Mouse (Mus musculus) liver (tissue): ENCODE measurements at regions not wholly inside any gene's neighbourhood (a gene's known extent, or its start where the extent isn't known, plus 50 kb on each side); places are given as distances from the start of the nearest gene placed in this dataset.
"Not testable (repeated sequence)": the region's sequence is repeated elsewhere in the genome, so short reads cannot be mapped to it uniquely, and the experiment has no call there.

Experiments
- DNase-seq: peaks from one replicate; pipeline ENCODE4 v3.0.0-alpha.2; 2020; ENCODE audit warnings: mixed read lengths

DNA sequence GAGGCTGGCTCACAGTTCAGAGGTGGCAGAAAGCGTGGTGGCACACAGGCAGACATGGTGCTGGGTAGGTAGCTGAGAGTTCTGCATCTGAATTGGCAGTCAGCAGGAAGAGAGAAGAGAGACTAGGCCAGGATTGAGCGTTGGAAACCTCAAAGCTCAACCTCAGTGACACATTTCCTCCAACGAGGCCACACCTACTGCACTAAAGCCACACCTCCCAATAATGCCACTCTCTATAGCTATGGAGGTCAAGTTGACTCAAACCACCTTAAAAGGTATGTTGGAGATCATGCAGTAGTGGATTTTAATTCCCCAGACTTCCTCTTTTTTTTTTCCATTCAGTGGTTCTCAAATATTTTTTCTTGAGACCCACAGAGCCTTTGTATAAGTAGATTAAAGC, 57.1 kb downstream of the Ccdc54 start:
- no peak for DNase-seq

GRCm38 (mm10) chr16:50529511-50530416, 61.2 kb downstream of the Ccdc54 start:
- peak; percentile 80 for DNase-seq

- peak; percentile 63 for DNase-seq
These were observed 62.1 kb downstream of the Ccdc54 start for GRCm38 (mm10) chr16:50528677-50529510.

GRCm38 (mm10) chr16:50528355-50528676, 62.6 kb downstream of the Ccdc54 start:
- DNase-seq = no peak

- not testable (repeated sequence) for DNase-seq
These were observed 64.0 kb downstream of the Ccdc54 start for GRCm38 (mm10) chr16:50526930-50527329.

DNA sequence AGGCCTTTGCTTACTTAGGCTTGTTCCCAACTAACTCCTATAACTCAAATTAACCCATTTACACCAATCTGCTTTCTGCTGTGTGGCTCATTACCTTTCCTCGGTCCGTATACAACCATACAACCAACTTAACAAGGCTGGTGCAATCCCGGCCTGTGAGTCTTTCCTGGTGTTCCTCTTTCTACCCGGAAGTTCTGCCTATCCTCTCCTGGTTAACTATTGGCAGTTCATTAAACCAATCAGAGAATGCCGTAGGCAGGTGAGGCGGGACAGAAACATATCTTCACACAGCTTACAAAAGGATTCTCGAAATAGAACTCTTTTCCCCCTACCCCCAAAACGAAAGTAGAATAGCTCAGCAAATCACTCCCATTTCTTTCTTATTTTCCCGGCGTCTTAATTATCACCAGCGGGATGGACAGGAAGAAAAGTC, 65.0 kb downstream of the Ccdc54 start:
- DNase-seq = no peak

GRCm38 (mm10) chr16:50525504-50525903, 65.5 kb downstream of the Ccdc54 start:
- no peak for DNase-seq

- DNase-seq = no peak
These were observed 71.3 kb downstream of the Ccdc54 start for GRCm38 (mm10) chr16:50519610-50520009.

GRCm38 (mm10) chr16:50516579-50516978, 74.4 kb downstream of the Ccdc54 start:
- DNase-seq = no peak

GRCm38 (mm10) chr16:50515039-50515438, 75.9 kb downstream of the Ccdc54 start:
- DNase-seq = no peak

DNA sequence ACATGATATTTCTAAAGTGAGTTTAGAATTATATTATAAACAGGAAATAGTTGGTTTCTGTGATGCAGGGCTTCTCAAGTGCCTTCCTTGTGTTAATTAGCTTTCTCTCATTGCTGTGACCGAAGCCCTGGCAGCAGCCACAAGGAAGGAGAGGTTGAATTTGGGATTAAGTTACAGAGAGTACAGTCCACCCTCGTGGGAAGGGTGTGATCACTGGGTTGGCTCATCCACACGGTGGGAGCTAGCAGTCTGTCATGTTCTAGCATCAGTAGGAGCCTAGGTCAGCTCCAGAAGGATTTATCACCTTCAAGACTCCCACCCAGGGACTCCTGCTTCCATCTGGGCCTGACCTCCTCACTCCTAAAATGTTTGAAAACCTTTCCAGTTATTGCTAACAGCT, 78.9 kb downstream of the Ccdc54 start:
- DNase-seq = no peak

DNA sequence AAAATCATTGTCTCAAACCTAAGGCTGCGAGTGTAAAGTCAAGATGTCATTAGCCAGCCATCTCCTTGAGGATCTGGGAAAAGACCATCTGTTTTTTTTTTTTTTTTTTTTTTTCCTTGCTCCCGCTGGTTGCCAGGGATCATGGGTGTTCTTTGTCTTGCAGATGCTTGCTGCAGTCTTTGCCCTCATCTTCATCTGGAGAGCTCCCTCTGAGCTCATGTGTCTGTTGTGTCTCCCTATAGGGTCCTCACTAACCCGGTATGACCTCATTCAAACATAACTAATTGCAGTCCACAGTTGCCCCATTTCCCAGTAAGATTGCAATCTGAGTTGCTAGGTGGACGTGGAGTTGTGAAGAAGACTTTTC, 77.3 kb upstream of the Bbx start:
- no peak for DNase-seq

GRCm38 (mm10) chr16:50508673-50509528, 76.7 kb upstream of the Bbx start:
- DNase-seq = no peak

GRCm38 (mm10) chr16:50504619-50505018, 72.4 kb upstream of the Bbx start:
- DNase-seq = no peak

DNA sequence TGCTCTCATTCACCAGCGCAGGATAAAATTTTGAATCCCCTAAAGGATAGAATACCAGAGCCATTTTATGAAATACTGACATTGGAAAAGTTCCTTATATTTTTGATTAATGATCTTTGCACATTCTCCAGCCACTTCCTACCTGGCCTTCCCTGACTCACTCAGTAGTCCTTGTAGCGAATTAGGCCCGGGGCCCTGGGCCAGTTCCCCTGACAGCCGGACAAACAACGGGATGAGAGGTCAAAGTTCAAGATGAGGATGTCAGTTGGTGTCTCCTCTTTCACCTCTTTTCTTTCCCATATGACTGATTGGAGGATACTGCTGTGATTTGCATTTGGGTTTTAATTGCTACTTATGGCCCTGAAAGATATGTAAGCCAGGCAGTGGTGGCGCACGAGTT, 66.7 kb upstream of the Bbx start:
- no peak for DNase-seq

DNA sequence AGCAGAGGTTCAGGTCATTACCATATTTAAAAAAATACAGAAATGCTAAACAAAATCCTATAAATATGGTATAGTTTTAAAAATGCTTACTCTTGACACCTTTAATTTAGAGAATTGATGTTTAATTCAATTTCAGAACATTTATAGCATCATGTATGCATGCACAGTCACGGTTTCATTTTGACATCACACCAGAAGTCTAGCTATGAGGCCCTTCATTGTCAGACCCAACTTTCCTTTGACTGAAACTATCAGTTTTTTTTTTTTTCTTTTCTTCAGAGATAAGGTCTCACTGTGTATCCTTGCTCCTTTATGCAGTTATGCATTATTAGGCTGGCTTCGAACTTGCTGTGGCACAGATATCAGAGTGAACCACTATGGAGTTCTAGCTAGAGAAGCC, 61.5 kb upstream of the Bbx start:
- DNase-seq = no peak

- DNase-seq = no peak
These were observed 57.1 kb upstream of the Bbx start for GRCm38 (mm10) chr16:50489244-50489643.

- DNase-seq = no peak
These were observed 50.2 kb upstream of the Bbx start for GRCm38 (mm10) chr16:50482360-50482786.
